Mouse (Mus musculus) MEL (cell line): Measurements from ENCODE around the gene A530032D15Rik. TPM values are rescaled to one million over a fixed set of nuclear protein-coding genes. Genes with fewer than 3 reads are reported as not detected.
"Not testable (repeated sequence)": the region's sequence is repeated elsewhere in the genome, so short reads cannot be mapped to it uniquely, and the experiment has no call there.

Experiments
- DNase-seq: peaks from one replicate; pipeline ENCODE4 v3.0.0; 2011; ENCODE audit warnings: low read depth, low spot score
- H3K27ac ChIP-seq: 2 replicates; pipeline ENCODE4 v1.5.1; 2012; ENCODE audit warnings: low read depth, mild to moderate bottlenecking, control low read depth, low read length, moderate library complexity; ENCODE audit not compliant: control insufficient read depth
- H3K27me3 ChIP-seq, 2 experiments: fragments of 150-350 bp in 1 of 2; sonication (generic) in 1 of 2; 2 replicates each; pipeline ENCODE4 v1.6.1; 2012; ENCODE audit warnings: low read length in 2 of 2, mild to moderate bottlenecking in 2 of 2, improper control_type of control experiment in 1 of 2, moderate library complexity in 1 of 2; ENCODE audit not compliant: insufficient read depth in 2 of 2, control insufficient read depth in 1 of 2
- H3K36me3 ChIP-seq, 2 experiments: 2 replicates each; pipeline ENCODE4 v1.6.1; 2012 to 2014; ENCODE audit warnings: low read length in 2 of 2, improper control_type of control experiment in 1 of 2, inconsistent platforms in 1 of 2, mild to moderate bottlenecking in 1 of 2; ENCODE audit not compliant: insufficient read depth in 2 of 2, control insufficient read depth in 1 of 2
- H3K4me1 ChIP-seq, 2 experiments: fragments of 150-350 bp in 1 of 2; sonication (generic) in 1 of 2; 2 replicates each; pipeline ENCODE4 v1.6.1; 2012; ENCODE audit warnings: low read length in 2 of 2, improper control_type of control experiment in 1 of 2, mild to moderate bottlenecking in 1 of 2; ENCODE audit not compliant: insufficient read depth in 2 of 2, control insufficient read depth in 1 of 2
- H3K4me3 ChIP-seq, 2 experiments: fragments of 150-350 bp in 1 of 2; sonication (generic) in 1 of 2; 2 replicates each; pipeline ENCODE4 v1.5.1; 2012; ENCODE audit warnings: low read depth in 2 of 2, low read length in 2 of 2, mild to moderate bottlenecking in 2 of 2, moderate library complexity in 2 of 2, control low read depth in 1 of 2, improper control_type of control experiment in 1 of 2; ENCODE audit not compliant: control insufficient read depth in 1 of 2, insufficient read depth in 1 of 2
- H3K79me2 ChIP-seq: 2 replicates; pipeline ENCODE4 v1.6.1; 2012; ENCODE audit warnings: mild to moderate bottlenecking, low read length, moderate library complexity; ENCODE audit not compliant: control insufficient read depth, poor library complexity, insufficient read depth
- H3K9ac ChIP-seq: 2 replicates; pipeline ENCODE4 v1.6.1; 2012; ENCODE audit warnings: low read depth, mild to moderate bottlenecking, control low read depth, low read length, moderate library complexity; ENCODE audit not compliant: control insufficient read depth, poor library complexity, severe bottlenecking
- H3K9me3 ChIP-seq: fragments of 150-350 bp; sonication (generic); replicated peaks from 2 replicates; pipeline ENCODE4 v1.6.1; 2012; ENCODE audit warnings: mild to moderate bottlenecking, low read length, improper control_type of control experiment, moderate library complexity; ENCODE audit not compliant: insufficient read depth
- polyA plus RNA-seq, 2 experiments: library from polyadenylated mRNA; stranded (reverse) in 1 of 2; unstranded in 1 of 2; fragments of >175 nt in 1 of 2; fragments of >200 nt in 1 of 2; gene quantifications; 2 replicates each; pipeline versions ENCODE4 v1.2.1 to v1.2.4; 2012; ENCODE audit warnings: low replicate concordance in 2 of 2, low read depth in 1 of 2; ENCODE audit not compliant: insufficient read length in 2 of 2, insufficient read depth in 1 of 2, missing spikeins in 1 of 2
- total RNA-seq: library from RNA; depleted of rRNA; stranded (reverse); fragments of 300-350 nt; gene quantifications from 2 replicates; pipeline ENCODE4 v1.2.3, GENCODE M21; 2012

The A530032D15Rik gene
- total and polyA plus RNA-seq, 3 experiments = not detected

- H3K27me3 ChIP-seq, DNase-seq, H3K36me3 ChIP-seq, H3K4me1 ChIP-seq, H3K27ac ChIP-seq, H3K9ac ChIP-seq, H3K79me2 ChIP-seq, H3K9me3 ChIP-seq, H3K4me3 ChIP-seq: not testable (repeated sequence)
Observed at GRCm38 (mm10) chr1:85101754-85102153, 7.9 kb downstream of the A530032D15Rik start.

- H3K9me3 ChIP-seq, H3K4me3 ChIP-seq, H3K4me1 ChIP-seq, DNase-seq, H3K27me3 ChIP-seq, H3K27ac ChIP-seq, H3K79me2 ChIP-seq, H3K9ac ChIP-seq, H3K36me3 ChIP-seq: not testable (repeated sequence)
Observed at GRCm38 (mm10) chr1:85099864-85100263, 9.8 kb downstream of the A530032D15Rik start, which contains the start of gene Gm10553. Gene Gm10553 (plus strand): TSS chr1:85100164.

GRCm38 (mm10) chr1:85099081-85099480 is 10.6 kb downstream of the A530032D15Rik start:
- not testable (repeated sequence) for H3K36me3 ChIP-seq, H3K9me3 ChIP-seq, H3K4me1 ChIP-seq, H3K27me3 ChIP-seq, H3K4me3 ChIP-seq, H3K9ac ChIP-seq, DNase-seq, H3K27ac ChIP-seq, H3K79me2 ChIP-seq

- H3K9me3 ChIP-seq, H3K9ac ChIP-seq, H3K27me3 ChIP-seq, H3K4me1 ChIP-seq, H3K36me3 ChIP-seq, H3K4me3 ChIP-seq, H3K79me2 ChIP-seq, H3K27ac ChIP-seq, DNase-seq: not testable (repeated sequence)
Observed at GRCm38 (mm10) chr1:85093011-85093572, 16.6 kb downstream of the A530032D15Rik start.

- not testable (repeated sequence) for H3K4me3 ChIP-seq, H3K4me1 ChIP-seq, H3K36me3 ChIP-seq, H3K27me3 ChIP-seq, DNase-seq, H3K9ac ChIP-seq, H3K9me3 ChIP-seq, H3K27ac ChIP-seq, H3K79me2 ChIP-seq
Observed at GRCm38 (mm10) chr1:85092169-85092568, 17.5 kb downstream of the A530032D15Rik start.

GRCm38 (mm10) chr1:85086211-85086610 is 23.4 kb downstream of the A530032D15Rik start:
- H3K27me3 ChIP-seq, H3K79me2 ChIP-seq, H3K4me1 ChIP-seq, DNase-seq, H3K4me3 ChIP-seq, H3K9me3 ChIP-seq, H3K9ac ChIP-seq, H3K27ac ChIP-seq, H3K36me3 ChIP-seq: not testable (repeated sequence)

- H3K9me3 ChIP-seq, H3K36me3 ChIP-seq, H3K79me2 ChIP-seq, H3K9ac ChIP-seq, H3K4me1 ChIP-seq, H3K27me3 ChIP-seq, H3K4me3 ChIP-seq, H3K27ac ChIP-seq, DNase-seq: not testable (repeated sequence)
Observed at GRCm38 (mm10) chr1:85084803-85085202, 24.9 kb downstream of the A530032D15Rik start.
